Mouse (Mus musculus) layer of hippocampus, adult 6 months (tissue): Measurements from ENCODE around the gene Apela. TPM values are rescaled to one million over a fixed set of nuclear protein-coding genes. Genes with fewer than 3 reads are reported as not detected.

ENCODE experiments used
- long read RNA-seq, 2 experiments: library from polyadenylated mRNA; unstranded; transcript quantifications; one replicate each; pipeline ENCODE4 v2.0.0; 2019 to 2020
- polyA plus RNA-seq: library from polyadenylated mRNA; unstranded; fragments of <200 nt; fragmentation: Nextera tagmentation; gene quantifications from 2 replicates; pipeline ENCODE4 v1.2.3, GENCODE M21; 2021

Apela gene
- 0.24 and 0.65 TPM in 2 replicates for polyA plus RNA-seq
- long read RNA-seq, experiment 1, result 0 reads
- long read RNA-seq, experiment 2, result 0 reads

GRCm38 (mm10) chr8:65037117-65037533 is at the start of gene Apela:
Gene Apela, minus strand, starts transcription at chr8:65037336.

GRCm38 (mm10) chr8:65074733-65075132 is 37.6 kb upstream of the Apela start, which contains the start of gene Gm10663:
Gene Gm10663, plus strand, starts transcription at chr8:65075033.

GRCm38 (mm10) chr8:65018423-65018822 is 18.7 kb downstream of the Apela start, which contains the start of the genes Trim61 and Trim60:
Gene Trim61, minus strand, starts transcription at chr8:65018523.
Gene Trim60, minus strand, starts transcription at chr8:65018584.

DNA sequence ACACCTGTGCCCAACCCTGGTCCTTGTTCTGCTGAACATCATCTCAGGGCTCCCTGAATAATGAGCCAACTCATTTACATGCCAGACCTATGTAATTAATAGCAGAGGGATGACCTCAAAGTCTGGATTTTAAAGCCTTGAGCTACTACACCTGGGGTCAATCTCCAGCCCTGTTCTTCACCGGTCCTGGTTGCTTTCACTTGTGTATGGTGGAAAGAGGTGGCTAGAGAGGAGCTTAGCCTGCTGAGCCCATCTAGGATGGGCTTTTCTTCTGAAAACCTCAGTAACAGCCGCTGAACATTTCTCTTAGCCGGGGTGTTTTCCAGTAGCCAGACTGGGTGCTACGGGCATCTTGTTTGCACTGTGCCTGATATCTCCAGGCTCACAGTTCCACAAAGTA is 49.4 kb downstream of the Apela start, which contains the start of gene Trim75:
Trim75 (minus strand) TSS at position 101 of the 400 bp plus-strand sequence.

Other genes with a start within 250 kb of the Apela start
- gene Klhl2, start 187.3 kb downstream of the Apela start, polyA plus RNA-seq, result 39.9 and 42.9 TPM in 2 replicates
- gene Tmem192, start 90.2 kb downstream of the Apela start, polyA plus RNA-seq, result 48.3 and 48.7 TPM in 2 replicates
- 0.10 TPM in 1 of 2 replicates, not detected in the other for gene Trim75, start 49.5 kb downstream of the Apela start, polyA plus RNA-seq
- gene Trim61, start 18.8 kb downstream of the Apela start, polyA plus RNA-seq, result not detected in 2 replicates
- not detected in 2 replicates for gene Trim60, start 18.8 kb downstream of the Apela start, polyA plus RNA-seq
- gene Gm10663, start 37.7 kb upstream of the Apela start, polyA plus RNA-seq, result not detected in 2 replicates
- gene BC030870, start 92.2 kb upstream of the Apela start, polyA plus RNA-seq, result not detected in 2 replicates